Mouse (Mus musculus): ENCODE results near the gene Rpa1. TPM values are rescaled to one million over a fixed set of nuclear protein-coding genes. Genes with fewer than 3 reads are reported as not detected.
"Not testable (repeated sequence)": the region's sequence is repeated elsewhere in the genome, so short reads cannot be mapped to it uniquely, and the experiment has no call there.

The Rpa1 gene
- total RNA-seq, 2 experiments from 2014 or later: 42.4 TPM

GRCm38 (mm10) chr11:75291389-75292215 is 56.5 kb downstream of the Rpa1 start:
- intact Hi-C loops (cut with DNase I): loop anchor here (2.0 to 5.0 kb wide), 3 partner anchors 99 to 113 kb away; partner anchors contain the start of genes Ovca2 and Rtn4rl1
- peak in 1 of 2 experiments; percentile 77 for DNase-seq (ENCODE audit: extremely low spot score in 1 of 2, low spot score in 2 of 2)

DNA sequence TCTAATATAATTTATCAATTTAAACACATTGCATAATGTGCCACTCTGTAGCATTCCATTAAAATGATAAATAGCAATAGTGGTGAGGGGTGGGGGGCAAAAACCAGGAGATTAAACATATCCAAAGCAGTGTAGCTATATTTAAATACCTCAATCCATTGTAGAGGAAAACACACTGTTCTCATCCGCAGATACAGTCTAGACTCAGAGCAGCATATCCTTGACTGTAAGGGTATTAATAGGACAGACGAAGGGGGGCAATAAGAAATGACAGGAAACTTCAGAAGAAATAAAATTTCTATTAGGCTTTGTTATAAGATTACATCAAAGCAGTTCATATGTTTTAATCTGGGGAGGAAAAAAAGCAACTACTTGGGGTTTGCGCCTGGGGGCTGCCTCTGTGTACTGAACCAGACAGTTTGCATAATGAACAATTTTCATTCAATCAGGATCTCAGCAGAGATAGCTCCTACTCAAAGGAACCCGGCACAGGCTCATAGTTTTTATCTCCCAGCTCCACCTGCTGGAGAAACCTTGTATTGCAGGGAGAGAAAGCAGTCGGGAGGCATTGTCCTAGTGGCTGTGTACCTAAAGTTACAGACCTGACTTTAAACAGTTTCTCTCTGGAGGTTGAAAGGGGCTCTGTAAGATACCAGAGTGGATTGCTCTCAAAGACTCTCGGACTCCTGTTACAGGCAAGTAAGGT is 57.4 kb downstream of the Rpa1 start:
- intact Hi-C loops (cut with DNase I): loop anchor here (2.0 to 5.0 kb wide), 3 partner anchors 98 to 112 kb away; partner anchors contain the start of genes Ovca2 and Rtn4rl1
- DNase-seq (ENCODE audit: extremely low spot score in 1 of 2, low spot score in 2 of 2): peak; percentile 85 to 94

DNA sequence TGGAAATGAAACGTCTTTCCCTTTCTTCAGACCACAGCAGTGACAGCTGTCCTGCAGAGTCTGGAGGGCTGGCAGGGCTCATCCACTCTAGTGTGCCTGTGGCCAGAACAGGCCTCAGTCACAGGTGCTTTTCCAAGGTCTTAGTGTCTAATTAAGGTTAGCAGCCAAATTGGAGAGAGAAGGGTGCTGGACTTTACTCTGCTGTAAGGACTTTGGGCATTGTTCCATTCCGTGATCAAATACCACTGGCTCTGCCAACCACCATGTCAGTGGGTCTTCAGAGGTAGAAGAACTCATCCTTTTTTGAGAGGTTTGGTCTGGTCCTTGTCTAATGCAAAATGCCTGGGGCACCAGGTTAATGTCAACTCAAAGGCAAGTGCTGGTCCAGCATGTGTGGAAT is 59.0 kb downstream of the Rpa1 start:
- no peak for DNase-seq (ENCODE audit: extremely low spot score in 1 of 2, low spot score in 2 of 2)
- intact Hi-C loops (cut with DNase I): no loop called here

DNA sequence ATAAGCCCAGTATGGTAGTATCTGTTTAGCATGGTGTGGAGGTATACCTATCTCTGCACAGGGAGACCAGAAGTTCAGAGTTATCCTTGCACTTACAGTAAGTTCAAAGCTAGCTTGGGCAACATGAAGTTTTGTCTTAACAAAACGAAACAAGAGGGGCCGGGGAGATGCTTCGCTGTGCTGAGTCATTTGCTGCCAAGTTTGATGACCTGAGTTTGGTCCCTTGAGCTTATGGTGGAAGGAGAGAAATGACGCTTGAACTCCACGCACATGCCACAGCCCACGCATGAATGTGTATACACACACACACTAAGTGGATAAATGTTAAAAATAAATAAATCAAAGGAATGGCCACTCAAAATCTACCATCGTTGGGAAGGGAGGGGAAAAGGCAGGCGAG is 59.6 kb downstream of the Rpa1 start:
- DNase-seq (ENCODE audit: extremely low spot score in 1 of 2, low spot score in 2 of 2): no peak
- intact Hi-C loops (cut with DNase I): no loop called here

- intact Hi-C loops (cut with DNase I): no loop called here
- no peak for DNase-seq (ENCODE audit: extremely low spot score in 1 of 2, low spot score in 2 of 2)
These were observed 60.2 kb downstream of the Rpa1 start for GRCm38 (mm10) chr11:75287940-75288339.

DNA sequence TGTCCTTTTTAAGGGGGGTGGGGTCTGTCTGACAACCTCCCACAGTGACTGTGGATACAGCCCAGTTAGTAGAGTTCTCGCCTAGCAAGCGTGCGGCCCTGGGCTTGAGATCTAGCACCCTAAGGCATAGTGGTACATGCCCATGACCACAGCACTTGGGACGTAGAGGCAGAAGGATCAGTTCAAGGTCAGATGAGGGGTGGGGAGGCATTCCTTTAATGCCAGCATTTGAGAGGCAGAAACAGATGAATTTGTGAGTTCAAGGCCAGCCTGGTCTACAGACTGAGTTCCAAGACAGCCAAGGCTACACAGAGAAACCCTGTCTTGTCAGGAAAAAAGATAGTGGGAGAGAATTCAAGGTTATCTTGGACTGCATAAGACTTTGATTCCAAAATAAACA is 61.3 kb downstream of the Rpa1 start:
- intact Hi-C loops (cut with DNase I): no loop called here
- no peak for DNase-seq (ENCODE audit: extremely low spot score in 1 of 2, low spot score in 2 of 2)

- no peak for DNase-seq (ENCODE audit: extremely low spot score in 1 of 2, low spot score in 2 of 2)
- intact Hi-C loops (cut with DNase I): no loop called here
These were observed 62.1 kb downstream of the Rpa1 start for GRCm38 (mm10) chr11:75285893-75286467.

- intact Hi-C loops (cut with DNase I); DNase-seq (ENCODE audit: extremely low spot score in 1 of 2, low spot score in 2 of 2): not testable (repeated sequence)
These were observed 64.3 kb downstream of the Rpa1 start for GRCm38 (mm10) chr11:75283784-75284183.

DNA sequence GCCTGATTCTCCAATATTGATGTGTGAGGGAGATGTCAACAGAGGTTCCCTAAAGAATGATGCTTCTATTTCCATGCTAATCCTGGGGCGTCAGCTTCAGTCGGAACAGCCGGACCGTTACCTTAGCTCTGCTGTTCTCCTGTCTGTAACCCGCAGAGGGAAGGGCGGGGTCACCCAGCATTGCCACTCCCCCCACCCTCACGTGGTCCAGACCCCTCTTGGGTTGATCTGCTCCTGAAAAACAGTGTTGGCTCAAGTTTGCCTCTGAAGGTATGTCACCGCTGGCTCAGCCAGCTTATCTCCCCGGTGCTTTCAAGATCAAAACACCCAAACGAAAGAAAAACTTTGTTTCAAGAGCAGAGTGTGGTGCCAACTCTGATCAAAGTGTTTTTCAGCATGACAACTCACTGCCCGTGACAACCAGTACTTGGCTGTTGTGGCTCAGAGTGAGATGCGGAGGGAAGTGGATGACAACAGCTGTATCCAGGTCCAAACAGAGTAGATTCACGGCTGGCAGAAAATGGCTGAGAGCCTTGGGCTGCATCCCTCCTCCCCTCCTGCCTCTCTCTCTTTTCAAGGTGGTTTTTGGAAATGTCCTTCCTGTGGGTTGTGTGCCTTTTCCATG is 65.5 kb downstream of the Rpa1 start:
- intact Hi-C loops (cut with DNase I): no loop called here
- no peak for DNase-seq (ENCODE audit: extremely low spot score in 1 of 2, low spot score in 2 of 2)

- DNase-seq (ENCODE audit: extremely low spot score in 1 of 2, low spot score in 2 of 2): no peak
- intact Hi-C loops (cut with DNase I): no loop called here
These were observed 66.5 kb downstream of the Rpa1 start for GRCm38 (mm10) chr11:75281380-75282256.

DNA sequence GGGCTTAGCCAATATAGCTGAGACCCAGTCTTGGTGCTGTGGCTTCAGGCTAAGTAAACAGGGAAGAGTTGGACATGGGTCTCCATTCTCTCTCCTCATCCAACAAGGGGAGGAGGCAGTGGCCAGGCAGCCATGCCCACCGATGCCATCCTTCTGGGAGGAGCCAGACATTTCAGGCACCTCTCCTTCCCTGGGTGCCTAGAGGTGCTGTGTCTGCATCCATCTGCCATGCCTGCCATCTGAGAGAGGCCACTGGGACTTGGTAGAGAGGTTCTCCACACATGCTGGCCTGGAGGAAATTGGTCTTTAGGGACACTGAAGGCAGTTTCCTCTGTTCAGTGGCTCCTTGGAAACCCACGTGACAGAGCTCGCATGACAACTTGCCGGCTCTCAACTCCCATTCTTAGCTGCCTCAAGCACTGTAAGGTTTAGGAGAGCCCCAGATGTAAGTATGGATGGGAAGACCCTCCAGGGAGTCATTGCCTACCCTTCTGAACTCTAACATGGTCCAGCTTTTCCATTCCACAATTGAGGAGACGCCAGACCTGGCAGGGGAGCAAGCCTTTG is 67.6 kb downstream of the Rpa1 start:
- no peak for DNase-seq (ENCODE audit: extremely low spot score in 1 of 2, low spot score in 2 of 2)
- intact Hi-C loops (cut with DNase I): no loop called here

GRCm38 (mm10) chr11:75280066-75280410 is 68.1 kb downstream of the Rpa1 start:
- no peak for DNase-seq (ENCODE audit: extremely low spot score in 1 of 2, low spot score in 2 of 2)
- intact Hi-C loops (cut with DNase I): no loop called here

DNA sequence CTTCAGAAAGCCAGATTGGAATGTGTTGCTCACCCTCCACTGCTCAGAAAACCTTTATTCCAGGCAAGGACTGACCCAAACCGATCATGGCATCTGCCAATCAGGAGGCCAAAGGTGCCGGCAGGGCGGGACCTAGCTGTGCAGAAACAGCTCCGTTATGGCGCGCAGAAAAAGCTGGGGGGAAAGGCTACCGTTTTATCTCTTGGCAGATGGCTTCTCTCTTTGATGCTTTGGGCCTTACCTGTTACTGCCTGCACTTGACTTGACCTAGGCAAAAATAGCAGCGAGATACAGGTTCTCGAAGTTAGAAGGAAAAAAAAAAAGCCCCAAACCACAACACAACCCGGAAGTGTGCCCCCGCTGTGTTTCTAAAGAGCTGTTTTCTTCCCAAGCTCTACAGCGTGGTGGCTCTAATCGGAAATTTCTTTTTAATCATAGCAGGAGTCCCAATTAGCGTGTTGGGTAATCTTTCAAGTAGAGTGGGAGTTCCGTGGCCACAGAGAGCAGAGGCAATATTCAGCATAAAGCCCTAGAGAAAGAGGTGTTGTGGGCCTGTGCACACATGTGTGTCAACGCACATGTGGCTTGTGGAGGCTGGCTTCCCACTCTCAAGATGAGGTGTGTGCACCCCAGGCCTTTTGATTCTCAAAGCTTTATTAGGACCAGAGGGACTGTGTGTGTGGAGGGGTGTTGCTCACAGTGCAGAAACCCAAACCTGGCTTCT is 68.6 kb downstream of the Rpa1 start:
- intact Hi-C loops (cut with DNase I): no loop called here
- DNase-seq (ENCODE audit: extremely low spot score in 1 of 2, low spot score in 2 of 2): no peak

DNA sequence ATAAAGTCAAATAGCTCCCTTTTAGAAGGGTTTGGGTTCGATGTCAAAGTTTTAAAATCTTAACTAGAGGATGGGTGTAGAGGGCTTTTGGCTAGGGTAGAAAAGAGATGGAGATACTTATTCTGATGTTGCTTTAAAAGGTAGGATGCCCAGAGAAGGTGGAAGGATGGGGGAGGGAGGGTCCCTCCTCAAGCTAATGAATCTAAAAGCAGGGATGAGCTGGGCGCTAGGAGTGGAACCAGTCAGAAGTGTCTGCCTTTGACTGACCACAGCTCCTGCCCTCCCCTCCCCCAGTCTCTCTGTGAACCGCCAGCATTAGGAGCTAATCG is 69.1 kb downstream of the Rpa1 start:
- intact Hi-C loops (cut with DNase I): no loop called here
- no peak for DNase-seq (ENCODE audit: extremely low spot score in 1 of 2, low spot score in 2 of 2)

- intact Hi-C loops (cut with DNase I): no loop called here
- no peak for DNase-seq (ENCODE audit: extremely low spot score in 1 of 2, low spot score in 2 of 2)
These were observed 70.0 kb downstream of the Rpa1 start for GRCm38 (mm10) chr11:75278115-75278514.

- DNase-seq (ENCODE audit: extremely low spot score in 1 of 2, low spot score in 2 of 2): no peak
- intact Hi-C loops (cut with DNase I): no loop called here
These were observed 73.1 kb downstream of the Rpa1 start for GRCm38 (mm10) chr11:75275035-75275434.

- DNase-seq (ENCODE audit: extremely low spot score in 1 of 2, low spot score in 2 of 2): no peak
- intact Hi-C loops (cut with DNase I): no loop called here
These were observed 74.7 kb downstream of the Rpa1 start for GRCm38 (mm10) chr11:75273466-75273865.

DNA sequence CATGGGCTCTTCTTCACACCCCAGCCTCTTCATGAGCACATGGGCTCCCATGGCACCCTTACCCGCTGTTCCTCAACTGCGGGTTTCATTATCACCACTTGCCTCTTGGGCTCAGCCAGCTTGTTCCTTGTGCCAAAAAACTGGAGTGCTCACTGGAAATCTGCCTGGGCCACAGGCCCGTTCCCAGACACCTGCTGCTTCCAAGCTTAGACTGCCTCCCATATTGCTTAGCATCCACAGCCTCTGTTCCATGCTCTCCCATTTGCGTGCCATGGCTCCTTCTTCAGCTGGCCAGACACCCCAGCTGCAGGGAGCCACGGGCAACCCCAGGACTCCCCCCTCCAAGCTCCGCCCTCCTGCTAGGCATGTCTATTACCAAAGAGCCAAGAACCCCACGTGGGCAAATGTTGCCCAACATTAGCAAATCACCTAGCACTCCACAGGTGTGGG is 77.1 kb downstream of the Rpa1 start:
- DNase-seq (ENCODE audit: extremely low spot score in 1 of 2, low spot score in 2 of 2): peak in 1 of 2 experiments; percentile 73
- intact Hi-C loops (cut with DNase I): no loop called here

Data from left cerebral cortex, postnatal 10 days (tissue).